Mouse (Mus musculus) megakaryocyte, embryonic 14.5 days (primary cell): ENCODE data around the gene Grm5. TPM values are rescaled to one million over a fixed set of nuclear protein-coding genes. Genes with fewer than 3 reads are reported as not detected.

Experiments used
- H3K27me3 ChIP-seq: replicated peaks from 2 replicates; pipeline ENCODE3; 2012; ENCODE audit warnings: inconsistent platforms
- H3K36me3 ChIP-seq: replicated peaks from 2 replicates; pipeline ENCODE3; 2012; ENCODE audit warnings: low read length, inconsistent platforms, mixed read lengths
- H3K4me1 ChIP-seq: 2 replicates; pipeline ENCODE4 v1.6.1; 2012; ENCODE audit warnings: inconsistent platforms
- H3K4me3 ChIP-seq: replicated peaks from 2 replicates; pipeline ENCODE3; 2012; ENCODE audit warnings: moderate library complexity, mild to moderate bottlenecking, inconsistent platforms
- H3K9me3 ChIP-seq: 2 replicates; pipeline ENCODE4 v1.6.1; 2012; ENCODE audit warnings: inconsistent platforms
- FLI1 ChIP-seq: IDR thresholded peaks from 2 replicates; pipeline ENCODE4 v1.6.1; 2012; ENCODE audit warnings: low read length, inconsistent platforms, mixed read lengths
- GATA1 ChIP-seq: IDR thresholded peaks from 3 replicates; pipeline ENCODE4 v1.6.1; 2012; ENCODE audit warnings: mixed read lengths, low read length, inconsistent platforms, borderline replicate concordance
- polyA plus RNA-seq: library from polyadenylated mRNA; stranded (reverse); fragments of >175 nt; gene quantifications from 2 replicates; pipeline ENCODE4 v1.2.3, GENCODE M21; 2012; ENCODE audit warnings: low replicate concordance; ENCODE audit not compliant: insufficient read depth

Grm5 gene
- polyA plus RNA-seq, result not detected in 2 replicates

GRCm38 (mm10) chr7:87583868-87584267 is at the start of gene Grm5:
Grm5 (plus strand) TSS chr7:87584168.
- H3K27me3 ChIP-seq, result peaks cover 7% of the 10 kb centered on the region
- no peaks in the 10 kb centered on the region for H3K9me3 ChIP-seq
- no peaks in the 10 kb centered on the region for H3K36me3 ChIP-seq
- H3K4me1 ChIP-seq, result peaks cover 5% of the 10 kb centered on the region; the same call in 1 of the 2 replicates
- H3K4me3 ChIP-seq, result no peak within 1 kb of the TSS
- TF ChIP-seq GATA1, result no peak
- TF ChIP-seq FLI1, result no peak

- no peaks in the 10 kb centered on the region for H3K4me1 ChIP-seq
- no peak for TF ChIP-seq GATA1
- no peak for TF ChIP-seq FLI1
These were observed 44.9 kb upstream of the Grm5 start for GRCm38 (mm10) chr7:87539031-87539430.

GRCm38 (mm10) chr7:87565300-87565699 is 18.7 kb upstream of the Grm5 start:
- TF ChIP-seq GATA1, result no peak
- no peak for TF ChIP-seq FLI1

More at GRCm38 (mm10) chr7:87539031-87539430, 44.9 kb upstream of the Grm5 start:
- Histone ChIP-seq H3K27me3 (no peaks in the 10 kb centered on the region), H3K4me3 (no peak overlapping the region), H3K9me3 (no peaks in the 10 kb centered on the region), H3K36me3 (no peaks in the 10 kb centered on the region)

GRCm38 (mm10) chr7:87566476-87566875 is 17.5 kb upstream of the Grm5 start:
- Histone ChIP-seq H3K4me3 (no peak overlapping the region), H3K27me3 (no peaks in the 10 kb centered on the region), H3K4me1 (no peaks in the 10 kb centered on the region), H3K9me3 (no peaks in the 10 kb centered on the region), H3K36me3 (no peaks in the 10 kb centered on the region)
- no peak for TF ChIP-seq GATA1

More at GRCm38 (mm10) chr7:87565300-87565699, 18.7 kb upstream of the Grm5 start:
- Histone ChIP-seq H3K4me3 (no peak overlapping the region), H3K4me1 (no peaks in the 10 kb centered on the region), H3K9me3 (no peaks in the 10 kb centered on the region), H3K36me3 (no peaks in the 10 kb centered on the region), H3K27me3 (no peaks in the 10 kb centered on the region)

GRCm38 (mm10) chr7:87584281-87584701 is 323 bp downstream of the Grm5 start:
- H3K27me3 ChIP-seq, result peaks cover 7% of the 10 kb centered on the region
- no peaks in the 10 kb centered on the region for H3K36me3 ChIP-seq
- H3K4me3 ChIP-seq, result no peak overlapping the region
- peaks cover 5% of the 10 kb centered on the region; the same call in 1 of the 2 replicates for H3K4me1 ChIP-seq
- H3K9me3 ChIP-seq, result no peaks in the 10 kb centered on the region
- no peak for TF ChIP-seq FLI1

GRCm38 (mm10) chr7:87586271-87586937 is 2.4 kb downstream of the Grm5 start:
- Histone ChIP-seq H3K36me3 (no peaks in the 10 kb centered on the region), H3K4me3 (no peak overlapping the region), H3K27me3 (peaks cover 7% of the 10 kb centered on the region), H3K9me3 (no peaks in the 10 kb centered on the region), H3K4me1 (peaks cover 5% of the 10 kb centered on the region; the same call in 1 of the 2 replicates)
- TF ChIP-seq FLI1, result no peak
- no peak for TF ChIP-seq GATA1

GRCm38 (mm10) chr7:87587976-87588375 is 4.0 kb downstream of the Grm5 start:
- H3K9me3 ChIP-seq, result no peaks in the 10 kb centered on the region
- peaks cover 7% of the 10 kb centered on the region for H3K27me3 ChIP-seq
- H3K4me1 ChIP-seq, result peaks cover 5% of the 10 kb centered on the region; the same call in 1 of the 2 replicates
- TF ChIP-seq FLI1, result no peak
- H3K4me3 ChIP-seq, result no peak overlapping the region
- H3K36me3 ChIP-seq, result no peaks in the 10 kb centered on the region

GRCm38 (mm10) chr7:87626251-87626650 is 42.3 kb downstream of the Grm5 start:
- H3K36me3 ChIP-seq, result no peaks in the 10 kb centered on the region
- H3K4me1 ChIP-seq, result no peaks in the 10 kb centered on the region
- no peak overlapping the region for H3K4me3 ChIP-seq
- H3K9me3 ChIP-seq, result no peaks in the 10 kb centered on the region
- no peak for TF ChIP-seq FLI1
- TF ChIP-seq GATA1, result no peak
- H3K27me3 ChIP-seq, result no peaks in the 10 kb centered on the region

- no peak overlapping the region for H3K4me3 ChIP-seq
- H3K27me3 ChIP-seq, result no peaks in the 10 kb centered on the region
- TF ChIP-seq FLI1 (no peak), GATA1 (no peak)
- no peaks in the 10 kb centered on the region for H3K4me1 ChIP-seq
- no peaks in the 10 kb centered on the region for H3K9me3 ChIP-seq
- H3K36me3 ChIP-seq, result no peaks in the 10 kb centered on the region
These were observed 51.6 kb downstream of the Grm5 start for GRCm38 (mm10) chr7:87635530-87635929.

GRCm38 (mm10) chr7:87650610-87651009 is 66.6 kb downstream of the Grm5 start:
- Histone ChIP-seq H3K4me3 (no peak overlapping the region), H3K36me3 (no peaks in the 10 kb centered on the region), H3K9me3 (no peaks in the 10 kb centered on the region), H3K27me3 (no peaks in the 10 kb centered on the region), H3K4me1 (no peaks in the 10 kb centered on the region)
- TF ChIP-seq FLI1, result no peak
- TF ChIP-seq GATA1, result no peak

GRCm38 (mm10) chr7:87661794-87662193 is 77.8 kb downstream of the Grm5 start:
- H3K4me1 ChIP-seq, result no peaks in the 10 kb centered on the region
- H3K4me3 ChIP-seq, result no peak overlapping the region
- no peak for TF ChIP-seq GATA1
- no peak for TF ChIP-seq FLI1
- H3K36me3 ChIP-seq, result no peaks in the 10 kb centered on the region
- H3K27me3 ChIP-seq, result no peaks in the 10 kb centered on the region
- H3K9me3 ChIP-seq, result peaks cover 12% of the 10 kb centered on the region; the same call in 1 of the 2 replicates
